Mouse (Mus musculus) gastrocnemius, postnatal 4 days (tissue): ENCODE measurements at regions not wholly inside any gene's neighbourhood (a gene's known extent, or its start where the extent isn't known, plus 50 kb on each side); places are given as distances from the start of the nearest gene placed in this dataset.
A peak's percentile ranks its signal among the peaks of the same experiment; 100 is the strongest.

ENCODE experiments used
- DNase-seq, 2 experiments: peaks; one replicate each; pipeline ENCODE4 v3.0.0; 2021 to 2022; ENCODE audit warnings: low spot score in 2 of 2, mixed read lengths in 2 of 2

- DNase-seq, result no peak
Measured at GRCm38 (mm10) chr16:91156506-91156905, 61.6 kb upstream of the 4932438H23Rik start.

- DNase-seq, result peak in 1 of 2 experiments; percentile 28
Measured at GRCm38 (mm10) chr16:91160679-91161078, 64.6 kb upstream of the Olig2 start.

- DNase-seq, result no peak
Measured at GRCm38 (mm10) chr16:91161616-91162015, 63.6 kb upstream of the Olig2 start.

GRCm38 (mm10) chr16:91162381-91162780 is 62.9 kb upstream of the Olig2 start:
- no peak for DNase-seq

- DNase-seq, result no peak
Measured at GRCm38 (mm10) chr16:91165906-91166305, 59.4 kb upstream of the Olig2 start.

GRCm38 (mm10) chr16:91166866-91167265 is 58.4 kb upstream of the Olig2 start:
- no peak for DNase-seq

GRCm38 (mm10) chr16:91168398-91168797 is 56.9 kb upstream of the Olig2 start:
- no peak for DNase-seq

- DNase-seq, result no peak
Measured at GRCm38 (mm10) chr16:91169829-91170228, 55.4 kb upstream of the Olig2 start.

GRCm38 (mm10) chr16:91171911-91172440 is 53.3 kb upstream of the Olig2 start:
- DNase-seq, result no peak

- no peak for DNase-seq
Measured at GRCm38 (mm10) chr16:91172510-91172909, 52.7 kb upstream of the Olig2 start.

- no peak for DNase-seq
Measured at GRCm38 (mm10) chr16:91173241-91173640, 52.0 kb upstream of the Olig2 start.

GRCm38 (mm10) chr16:91173870-91174278 is 51.4 kb upstream of the Olig2 start:
- no peak for DNase-seq

GRCm38 (mm10) chr16:91174401-91174800 is 50.9 kb upstream of the Olig2 start:
- DNase-seq, result no peak
